Mouse (Mus musculus) kidney, postnatal 0 days (tissue): ENCODE results near the gene Edn2. TPM values are rescaled to one million over a fixed set of nuclear protein-coding genes. Genes with fewer than 3 reads are reported as not detected.
A peak's percentile ranks its signal among the peaks of the same experiment; 100 is the strongest.

ENCODE experiments used
- ATAC-seq: fragments of 200-750 bp; cut with Nextera tagmentation; replicated peaks from 2 replicates; pipeline ENCODE4 v1.8.0; 2017; ENCODE audit warnings: low read depth, moderate number of reproducible peaks, moderate TSS enrichment, moderate library complexity; ENCODE audit not compliant: low FRiP score
- DNase-seq: peaks from one replicate; pipeline ENCODE4 v3.0.0-alpha.2; 2016; ENCODE audit warnings: low spot score
- H3K27ac ChIP-seq: fragments of 300-500 bp; sonication (generic); 2 replicates; pipeline ENCODE4 v1.5.1; 2014; ENCODE audit warnings: mild to moderate bottlenecking
- H3K27me3 ChIP-seq: fragments of 300-500 bp; sonication (generic); 2 replicates; pipeline ENCODE4 v1.6.1; 2014; ENCODE audit warnings: low read length, mixed read lengths; ENCODE audit not compliant: insufficient read depth
- H3K36me3 ChIP-seq: fragments of 300-500 bp; sonication (generic); 2 replicates; pipeline ENCODE4 v1.6.1; 2014; ENCODE audit warnings: low read length, mixed read lengths; ENCODE audit not compliant: insufficient read depth
- H3K4me1 ChIP-seq: fragments of 300-500 bp; sonication (generic); replicated peaks from 2 replicates; pipeline ENCODE4 v1.6.1; 2014; ENCODE audit warnings: antibody characterized with exemption, low read length, mixed read lengths; ENCODE audit not compliant: insufficient read depth
- H3K4me2 ChIP-seq: fragments of 300-500 bp; sonication (generic); 2 replicates; pipeline ENCODE4 v1.6.1; 2014; ENCODE audit warnings: mild to moderate bottlenecking, low read length, moderate library complexity, mixed read lengths
- H3K4me3 ChIP-seq: fragments of 300-500 bp; sonication (generic); replicated peaks from 2 replicates; pipeline ENCODE4 v1.5.1; 2014; ENCODE audit warnings: low read depth, low read length
- H3K9ac ChIP-seq: fragments of 300-500 bp; sonication (generic); 2 replicates; pipeline ENCODE4 v1.6.1; 2014; ENCODE audit warnings: low read depth, low read length
- H3K9me3 ChIP-seq: fragments of 300-500 bp; sonication (generic); replicated peaks from 2 replicates; pipeline ENCODE4 v1.6.1; 2016; ENCODE audit warnings: low read length, inconsistent platforms, mixed read lengths
- CTCF ChIP-seq: IDR thresholded peaks from 2 replicates; pipeline ENCODE4 v1.5.1; 2016; ENCODE audit warnings: antibody characterized with exemption, low read depth, mild to moderate bottlenecking, moderate library complexity
- WGBS: fragments of 180-500 bp; shearing (Covaris S2); extraction: QIAGEN DNeasy Blood & Tissue Kit; methylation state at CpG from one replicate; pipeline ENCODE4 v1.1.7; 2014; 5-methylcytosine and 5-hydroxymethylcytosine counted together
- polyA plus RNA-seq: library from polyadenylated mRNA; unstranded; fragments of >200 nt; fragmentation: Nextera tagmentation; extraction: Ambion mirVana; gene quantifications from 2 replicates; pipeline ENCODE4 v1.2.1, GENCODE M21; 2015

The Edn2 gene
- polyA plus RNA-seq, 1 experiment from 2014 or later, result not detected

DNA sequence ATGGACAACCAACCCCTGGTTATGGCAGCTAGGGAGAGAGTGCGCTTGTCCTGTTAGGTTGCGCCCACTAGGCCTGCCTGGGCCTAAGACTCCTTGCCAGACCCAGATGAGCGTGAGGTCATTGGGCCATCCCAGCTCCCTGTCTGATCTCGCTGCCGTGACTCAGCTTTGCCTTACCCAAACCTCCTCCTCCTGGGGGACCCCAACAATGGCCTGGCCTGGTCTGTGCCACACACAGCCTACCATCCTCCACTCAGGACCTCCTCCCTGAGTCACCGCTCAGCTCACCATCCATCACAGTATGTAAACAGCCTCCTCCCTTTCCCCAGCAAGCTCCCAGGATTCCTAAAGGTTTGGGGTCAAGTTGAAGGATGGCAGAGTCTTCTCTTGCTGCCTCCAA is 9.1 kb upstream of the Edn2 start:
- no peak for TF ChIP-seq CTCF
- Histone ChIP-seq H3K27ac (no peak overlapping the region), H3K9me3 (no peaks in the 10 kb centered on the region), H3K9ac (no peak overlapping the region), H3K4me2 (no peak overlapping the region), H3K27me3 (no peaks in the 10 kb centered on the region), H3K36me3 (no peaks in the 10 kb centered on the region), H3K4me3 (no peak overlapping the region), H3K4me1 (peaks cover 10% of the 10 kb centered on the region; the same call in 1 of the 2 replicates)
- no peak for ATAC-seq
- no peak for DNase-seq
- WGBS, result 70% methylated on average over 6 of the region's 6 CpGs

DNA sequence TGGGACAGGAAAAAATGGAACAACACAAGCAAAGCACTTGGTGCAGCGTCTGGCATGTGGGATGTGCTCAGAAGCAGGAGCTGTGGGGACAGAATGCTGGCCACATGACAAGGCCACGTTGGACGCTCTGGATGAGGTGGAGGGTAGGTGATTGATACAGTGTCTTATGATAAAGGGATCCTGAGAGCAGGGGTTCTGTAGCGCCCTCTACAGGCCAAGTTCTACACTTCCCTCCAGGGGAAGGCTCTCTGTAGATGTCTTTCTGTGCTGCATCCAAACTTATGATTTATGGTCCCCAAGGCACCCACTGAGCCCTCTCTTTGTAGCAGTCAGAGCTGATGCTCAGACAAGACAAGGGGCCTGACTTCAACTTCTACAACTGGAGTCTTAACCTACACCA is 8.4 kb upstream of the Edn2 start:
- H3K27ac ChIP-seq, result no peak overlapping the region
- no peak overlapping the region for H3K4me3 ChIP-seq
- ATAC-seq (no peak), DNase-seq (no peak)
- no peak overlapping the region for H3K4me2 ChIP-seq
- peak; percentile 33; the same call in 1 of the 2 replicates for TF ChIP-seq CTCF
- H3K4me1 ChIP-seq, result peaks cover 10% of the 10 kb centered on the region; the same call in 1 of the 2 replicates
- no peaks in the 10 kb centered on the region for H3K36me3 ChIP-seq
- H3K27me3 ChIP-seq, result no peaks in the 10 kb centered on the region
- WGBS, result 71% methylated on average over 4 of the region's 4 CpGs
- no peaks in the 10 kb centered on the region for H3K9me3 ChIP-seq
- H3K9ac ChIP-seq, result no peak overlapping the region

DNA sequence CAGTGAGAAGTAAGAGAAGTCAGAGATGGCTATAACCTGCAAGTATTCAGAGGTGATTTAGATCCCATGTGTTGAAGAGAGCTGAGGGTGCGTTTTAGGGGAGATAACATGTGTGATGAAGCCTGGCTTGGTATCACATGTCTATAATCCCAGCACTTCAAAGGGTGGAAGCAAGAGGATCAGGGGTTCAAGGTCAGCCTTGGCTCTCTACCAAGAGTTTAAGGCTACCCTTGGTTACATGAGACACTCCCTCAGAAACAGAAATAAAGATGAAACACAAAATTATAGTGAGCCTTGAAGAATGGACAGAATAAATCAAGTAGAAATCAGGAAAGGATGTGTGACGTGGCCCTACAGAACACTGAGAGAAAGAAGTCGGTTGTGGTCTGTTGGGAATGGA is 7.3 kb upstream of the Edn2 start:
- Histone ChIP-seq H3K4me2 (no peak overlapping the region), H3K4me1 (peaks cover 7% of the 10 kb centered on the region; the same call in 1 of the 2 replicates), H3K27me3 (no peaks in the 10 kb centered on the region), H3K9ac (no peak overlapping the region), H3K36me3 (no peaks in the 10 kb centered on the region), H3K27ac (no peak overlapping the region), H3K9me3 (no peaks in the 10 kb centered on the region), H3K4me3 (no peak overlapping the region)
- TF ChIP-seq CTCF, result no peak
- DNase-seq, result no peak
- ATAC-seq, result no peak
- WGBS, result 67% methylated on average over 3 of the region's 3 CpGs

DNA sequence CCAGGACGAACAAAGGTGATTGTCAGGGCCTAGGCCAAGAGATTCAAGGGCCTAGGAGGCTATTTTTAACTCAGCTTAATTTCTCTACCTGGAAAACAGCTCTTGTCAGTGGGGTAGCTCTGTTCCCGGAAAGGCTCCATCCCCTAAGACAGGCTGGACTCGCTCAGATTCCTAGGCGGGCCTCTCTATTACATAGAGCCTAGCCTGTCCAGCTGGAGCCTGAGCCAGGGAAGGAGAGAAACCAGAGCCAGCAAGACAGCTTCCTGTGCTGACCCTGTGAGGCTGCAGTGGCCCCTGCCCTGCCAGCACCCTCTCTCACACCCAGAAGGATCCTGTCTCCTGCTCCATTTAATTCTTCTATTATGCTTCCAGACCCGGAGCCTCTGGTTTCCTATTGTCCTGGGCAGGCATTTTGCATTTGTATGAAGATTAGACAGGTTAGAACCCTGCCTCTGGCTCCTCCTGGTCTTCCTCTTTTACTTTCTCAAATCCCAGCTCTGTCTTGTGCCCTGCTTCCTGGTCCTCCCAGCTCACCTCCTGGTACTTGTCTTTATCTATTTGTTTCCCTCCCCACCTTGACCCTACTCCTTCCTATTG is 2.2 kb upstream of the Edn2 start:
- H3K4me2 ChIP-seq, result no peak overlapping the region
- H3K4me3 ChIP-seq, result no peak overlapping the region
- TF ChIP-seq CTCF, result no peak
- ATAC-seq, result no peak
- H3K9ac ChIP-seq, result no peak overlapping the region
- H3K4me1 ChIP-seq, result 0 out of 2 replicates have a peak, but pooled peaks cover 4% of the 10 kb centered on the region
- DNase-seq, result peak; percentile 22
- no peaks in the 10 kb centered on the region for H3K9me3 ChIP-seq
- no peak overlapping the region for H3K27ac ChIP-seq
- H3K36me3 ChIP-seq, result no peaks in the 10 kb centered on the region
- H3K27me3 ChIP-seq, result no peaks in the 10 kb centered on the region
- WGBS, result 39% methylated on average over 5 of the region's 5 CpGs

DNA sequence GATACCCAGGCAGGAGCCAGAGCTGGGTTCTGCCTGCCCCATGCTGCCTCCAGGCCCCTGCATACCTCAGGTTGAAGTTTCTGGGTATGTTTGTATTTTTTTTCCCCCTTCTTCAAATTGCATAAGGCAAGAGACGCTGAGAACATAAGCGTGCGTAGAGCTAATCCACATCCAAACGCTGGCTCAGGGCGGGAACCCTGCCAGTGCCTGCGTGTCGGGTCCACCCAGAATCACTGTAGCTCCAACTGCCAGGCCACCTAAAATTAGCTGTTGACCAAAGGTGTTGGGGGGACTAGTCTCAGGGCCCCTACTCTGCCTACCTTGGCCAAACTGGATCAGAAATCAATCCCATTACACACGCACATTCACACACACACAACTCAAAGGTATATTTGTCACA is 1.6 kb downstream of the Edn2 start:
- WGBS, result 90% methylated on average over 8 of the region's 8 CpGs
- 0 out of 2 replicates have a peak, but pooled peaks cover 4% of the 10 kb centered on the region for H3K4me1 ChIP-seq
- H3K4me3 ChIP-seq, result no peak overlapping the region
- H3K27me3 ChIP-seq, result no peaks in the 10 kb centered on the region
- ATAC-seq, result no peak
- H3K36me3 ChIP-seq, result no peaks in the 10 kb centered on the region
- H3K9me3 ChIP-seq, result no peaks in the 10 kb centered on the region
- no peak overlapping the region for H3K9ac ChIP-seq
- H3K27ac ChIP-seq, result no peak overlapping the region
- no peak overlapping the region for H3K4me2 ChIP-seq
- TF ChIP-seq CTCF, result no peak
- no peak for DNase-seq

DNA sequence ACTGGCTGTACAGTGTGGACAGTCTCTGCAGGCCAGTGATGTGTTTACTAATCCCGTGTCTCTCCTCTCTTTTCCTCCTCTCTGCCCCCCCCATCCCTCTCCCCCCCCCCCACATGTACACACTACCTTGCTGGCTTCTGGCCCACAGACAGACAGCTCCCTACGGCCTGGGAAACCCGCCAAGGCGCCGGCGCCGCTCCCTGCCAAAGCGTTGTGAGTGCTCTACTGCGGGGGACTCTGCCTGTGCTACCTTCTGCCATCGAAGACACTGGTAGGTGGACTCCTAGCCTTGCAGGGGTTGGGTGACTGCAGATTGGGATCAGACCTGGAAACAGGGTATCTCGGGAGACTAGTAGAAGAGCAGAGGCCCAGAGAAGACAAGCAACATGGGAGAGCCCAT is 2.2 kb downstream of the Edn2 start:
- no peaks in the 10 kb centered on the region for H3K9me3 ChIP-seq
- H3K4me2 ChIP-seq, result no peak overlapping the region
- 0 out of 2 replicates have a peak, but pooled peaks cover 4% of the 10 kb centered on the region for H3K4me1 ChIP-seq
- TF ChIP-seq CTCF, result no peak
- H3K36me3 ChIP-seq, result no peaks in the 10 kb centered on the region
- H3K27ac ChIP-seq, result no peak overlapping the region
- H3K4me3 ChIP-seq, result no peak overlapping the region
- 48% methylated on average over 11 of the region's 11 CpGs for WGBS
- H3K9ac ChIP-seq, result no peak overlapping the region
- ATAC-seq (no peak), DNase-seq (no peak)
- no peaks in the 10 kb centered on the region for H3K27me3 ChIP-seq

DNA sequence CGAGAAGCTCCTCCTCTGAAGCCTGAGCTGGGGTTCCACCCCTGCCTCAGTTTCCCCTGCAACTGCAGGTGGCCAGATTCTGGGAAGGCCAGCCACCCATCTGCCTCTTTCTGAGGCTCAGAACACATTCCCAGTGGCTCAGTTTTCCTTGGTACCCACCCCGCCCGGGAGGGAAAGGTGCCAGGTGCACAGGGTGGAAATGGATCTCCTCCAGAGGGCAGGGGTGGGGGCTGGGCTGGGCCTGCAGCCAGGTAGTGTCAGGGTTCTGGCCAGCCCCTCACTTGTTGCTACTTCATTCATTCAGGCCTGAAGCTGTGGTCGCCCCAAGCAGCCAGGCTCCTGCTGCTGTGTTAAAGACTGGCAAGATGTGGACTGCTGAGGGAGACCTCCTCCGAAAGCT is 3.3 kb downstream of the Edn2 start:
- no peak for ATAC-seq
- no peak overlapping the region for H3K4me3 ChIP-seq
- no peaks in the 10 kb centered on the region for H3K36me3 ChIP-seq
- no peak for TF ChIP-seq CTCF
- 0 out of 2 replicates have a peak, but pooled peaks cover 4% of the 10 kb centered on the region for H3K4me1 ChIP-seq
- H3K27me3 ChIP-seq, result no peaks in the 10 kb centered on the region
- H3K27ac ChIP-seq, result no peak overlapping the region
- H3K4me2 ChIP-seq, result no peak overlapping the region
- no peaks in the 10 kb centered on the region for H3K9me3 ChIP-seq
- 80% methylated on average over 5 of the region's 5 CpGs for WGBS
- DNase-seq, result no peak
- H3K9ac ChIP-seq, result no peak overlapping the region
